Mouse (Mus musculus): ENCODE data around the gene Dppa2. TPM values are rescaled to one million over a fixed set of nuclear protein-coding genes. Genes with fewer than 3 reads are reported as not detected.
"Not testable (repeated sequence)": the region's sequence is repeated elsewhere in the genome, so short reads cannot be mapped to it uniquely, and the experiment has no call there.

Dppa2 gene
- not detected for total RNA-seq (2021)
- long read RNA-seq, experiment 1 = 0 reads
- long read RNA-seq, experiment 2 = 0 reads

DNA sequence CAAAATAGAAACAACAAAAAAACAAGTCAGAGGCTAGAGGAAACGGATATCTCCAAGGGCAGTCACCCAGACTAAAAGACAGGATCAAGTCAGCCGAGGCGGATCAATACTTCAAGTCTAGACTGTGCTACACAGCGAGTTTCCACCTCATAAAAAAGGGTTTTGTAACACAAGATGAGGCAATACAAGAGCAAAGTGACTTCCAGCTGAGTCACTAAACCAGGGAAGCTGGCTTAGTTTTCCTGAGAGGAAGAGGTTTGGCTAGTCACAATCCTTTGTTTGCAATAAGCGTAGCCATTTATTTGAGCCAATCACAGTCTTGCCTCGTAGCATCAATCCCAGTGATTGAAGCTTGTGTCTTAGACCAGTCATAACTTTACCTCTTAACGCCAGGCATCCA lies at the start of gene Dppa2:
Dppa2 (plus strand) TSS at position 400 of the 400 bp plus-strand sequence.
- intact Hi-C loops (cut with DNase I; ENCODE audit: low total_unique reads) = no loop called here
- no peak for DNase-seq

DNA sequence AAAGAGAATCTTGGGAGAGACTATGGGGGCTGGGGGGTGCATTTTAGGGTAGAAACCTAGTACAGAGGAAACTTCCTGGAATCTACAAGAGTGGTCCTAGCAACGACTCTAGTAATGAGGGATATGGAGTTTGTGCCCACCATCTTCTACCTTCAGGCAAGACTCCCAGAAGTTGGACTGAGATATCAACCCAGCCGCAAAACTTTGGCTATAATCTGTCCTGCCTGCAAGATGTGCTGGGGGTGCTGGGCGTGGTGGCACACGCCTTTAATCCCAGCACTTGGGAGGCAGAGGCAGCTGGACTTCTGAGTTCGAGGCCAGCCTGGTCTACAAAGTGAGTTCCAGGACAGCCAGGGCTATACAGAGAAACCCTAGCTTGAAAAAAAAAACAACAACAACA lies 49.1 kb upstream of the Dppa2 start:
- intact Hi-C loops (cut with DNase I; ENCODE audit: low total_unique reads) = no loop called here
- no peak for DNase-seq

DNA sequence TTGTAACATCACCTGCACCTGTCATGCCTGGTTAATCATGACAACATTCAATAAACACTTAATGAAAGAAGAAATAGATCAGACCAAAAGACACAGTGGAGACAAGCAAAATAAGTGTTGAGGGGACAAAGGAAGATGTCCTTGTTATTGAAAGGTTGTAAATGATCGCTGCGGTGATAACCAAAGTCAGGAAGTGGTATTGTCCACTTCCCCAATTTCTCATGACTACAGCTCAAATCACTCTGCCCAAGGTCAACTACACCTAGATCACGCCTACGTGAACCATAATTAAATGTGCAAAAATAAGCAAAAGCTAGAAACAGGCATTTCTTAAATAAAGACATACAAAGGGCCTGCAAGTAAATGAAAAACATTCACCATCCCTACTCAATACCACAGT lies 44.2 kb upstream of the Dppa2 start:
- DNase-seq = no peak
- intact Hi-C loops (cut with DNase I; ENCODE audit: low total_unique reads) = no loop called here

DNA sequence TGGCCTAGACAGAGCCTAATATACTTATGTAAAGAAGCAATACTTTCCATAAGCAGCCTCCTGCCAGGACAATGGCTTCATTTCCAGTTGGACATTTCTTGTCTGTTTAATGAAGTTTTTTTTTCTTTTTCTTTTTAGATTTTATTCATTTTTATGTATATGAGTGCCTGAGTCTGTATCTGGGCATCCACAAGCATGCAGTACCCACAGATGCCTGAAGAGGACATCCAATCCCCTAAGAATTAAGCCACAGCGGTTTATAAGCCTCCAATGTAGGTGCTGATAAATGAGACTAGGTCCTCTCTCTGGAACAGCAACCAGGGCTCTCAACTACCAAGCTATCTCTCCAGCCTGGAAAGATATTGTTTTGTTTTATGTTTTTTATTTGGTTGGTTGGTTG lies 40.8 kb upstream of the Dppa2 start:
- intact Hi-C loops (cut with DNase I; ENCODE audit: low total_unique reads) = no loop called here
- DNase-seq = no peak

DNA sequence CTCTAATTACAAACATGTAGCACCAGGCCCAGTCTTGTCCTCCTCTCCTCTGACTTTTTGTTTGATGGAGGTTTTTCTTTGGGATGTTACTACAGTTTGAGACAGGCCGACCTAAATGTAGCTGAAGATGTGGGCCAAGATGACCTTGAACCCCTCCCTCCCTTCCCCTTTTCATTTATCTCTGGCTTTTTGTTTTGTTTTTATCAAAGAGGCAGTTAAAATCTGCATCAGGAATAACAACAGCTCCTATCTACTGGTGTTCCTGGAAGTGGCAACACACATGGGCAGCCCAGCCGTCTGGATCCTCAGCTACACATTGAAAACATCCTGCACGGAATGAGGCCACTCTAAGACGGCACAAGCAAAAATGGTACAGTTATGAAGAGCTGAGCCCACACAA lies 37.9 kb upstream of the Dppa2 start:
- intact Hi-C loops (cut with DNase I; ENCODE audit: low total_unique reads) = no loop called here

DNA sequence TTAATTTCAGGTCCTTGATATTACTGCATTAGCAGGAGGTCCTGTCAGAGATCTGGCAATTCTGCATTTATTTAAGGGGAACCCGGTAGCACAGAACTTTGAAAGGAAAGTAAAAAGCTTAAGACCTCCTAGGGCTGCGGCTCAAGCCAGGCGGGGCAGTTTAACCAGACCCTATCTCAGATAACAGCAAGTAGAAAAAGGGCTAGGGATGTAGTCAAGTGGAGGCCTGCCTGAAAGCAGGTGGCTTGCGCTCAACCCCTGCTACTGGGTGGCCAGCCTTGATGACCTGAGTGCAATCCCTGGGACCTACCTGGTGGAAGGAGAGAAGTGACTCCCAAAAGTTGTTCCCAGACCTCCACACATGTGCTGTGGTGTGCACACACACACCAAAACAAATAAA lies 26.8 kb upstream of the Dppa2 start:
- intact Hi-C loops (cut with DNase I; ENCODE audit: low total_unique reads) = no loop called here
- no peak for DNase-seq

More for the DNA sequence above, 37.9 kb upstream of the Dppa2 start:
- DNase-seq = no peak

DNA sequence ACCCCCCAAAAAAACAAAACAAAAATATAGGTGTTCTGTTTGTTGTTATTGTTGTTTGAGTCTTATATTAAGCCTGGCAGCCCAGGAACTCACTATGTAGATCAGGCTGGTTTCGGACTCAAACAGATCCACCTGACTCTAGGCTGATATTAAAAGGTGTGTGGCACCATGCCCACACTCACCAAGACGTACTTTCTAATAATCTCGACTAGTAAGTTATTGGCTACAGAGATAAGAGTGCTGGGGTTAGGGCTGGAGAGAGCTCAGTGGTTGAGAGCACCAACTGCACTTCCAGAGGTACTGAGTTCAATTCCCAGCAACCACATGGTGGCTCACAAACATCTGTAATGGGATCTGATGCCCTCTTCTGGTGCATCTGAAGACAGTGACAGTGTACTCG lies 22.8 kb upstream of the Dppa2 start:
- no peak for DNase-seq
- intact Hi-C loops (cut with DNase I; ENCODE audit: low total_unique reads) = no loop called here

DNA sequence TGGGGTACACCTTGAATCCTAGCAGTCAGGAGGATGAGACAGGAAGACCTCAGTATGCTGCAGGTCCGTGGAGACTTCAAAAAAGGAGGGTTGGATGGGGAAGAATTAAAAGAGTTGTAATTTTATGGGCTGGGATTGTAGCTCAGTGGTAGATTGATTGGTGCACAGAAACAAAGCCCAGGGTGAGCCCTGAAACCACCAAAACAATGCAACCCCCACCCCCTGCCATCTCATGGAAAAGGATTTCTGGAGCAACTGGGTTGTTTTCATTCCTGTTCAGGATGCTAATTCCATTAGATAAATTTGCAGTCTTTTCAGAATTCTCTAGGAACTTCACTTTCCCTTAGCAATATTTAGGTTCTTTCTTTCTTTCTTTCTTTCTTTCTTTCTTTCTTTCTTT lies 20.9 kb upstream of the Dppa2 start:
- intact Hi-C loops (cut with DNase I; ENCODE audit: low total_unique reads) = no loop called here
- no peak for DNase-seq

DNA sequence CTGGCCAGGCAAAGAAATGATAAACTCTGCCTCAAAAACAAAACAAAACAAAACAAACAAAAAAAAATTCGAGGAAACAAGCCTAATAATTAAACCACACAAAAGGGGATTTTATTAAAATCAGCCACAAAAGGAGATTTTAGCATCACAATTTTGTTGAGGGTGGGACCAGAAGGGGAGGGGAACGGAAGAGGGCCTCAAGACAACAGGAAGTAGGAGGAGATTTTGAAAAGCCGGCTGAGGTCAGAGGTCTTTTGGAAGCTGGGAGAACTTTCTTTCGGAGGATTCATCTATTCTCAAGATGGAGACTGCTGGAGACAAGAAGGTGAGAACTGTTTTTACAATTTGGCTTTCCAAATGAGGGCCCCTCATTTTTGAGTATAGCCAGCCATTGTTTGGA lies 20.2 kb upstream of the Dppa2 start, which contains the start of gene Dppa4:
Dppa4 (plus strand) TSS at position 217 of the 400 bp plus-strand sequence.
- intact Hi-C loops (cut with DNase I; ENCODE audit: low total_unique reads) = no loop called here
- no peak for DNase-seq

DNA sequence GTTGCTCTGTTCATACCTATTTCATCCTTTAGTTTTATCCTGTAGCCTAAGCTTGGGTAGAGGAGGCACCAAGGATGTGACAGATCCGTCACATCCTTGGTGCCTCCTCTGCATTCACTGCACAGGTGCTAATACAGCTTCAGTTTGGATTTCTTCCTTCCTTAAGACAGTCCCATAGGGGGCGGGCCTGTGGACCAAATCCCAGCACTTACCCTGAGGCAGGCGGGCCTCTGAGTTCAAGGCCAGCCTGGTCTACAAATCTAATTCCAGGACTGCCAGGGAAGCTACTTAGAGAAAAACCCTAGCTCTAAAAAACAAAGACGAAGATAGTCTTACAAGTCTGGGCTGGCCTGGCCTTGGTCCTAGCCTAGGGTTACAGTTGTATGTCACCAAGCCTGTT lies 18.2 kb upstream of the Dppa2 start:
- intact Hi-C loops (cut with DNase I; ENCODE audit: low total_unique reads) = no loop called here
- no peak for DNase-seq

DNA sequence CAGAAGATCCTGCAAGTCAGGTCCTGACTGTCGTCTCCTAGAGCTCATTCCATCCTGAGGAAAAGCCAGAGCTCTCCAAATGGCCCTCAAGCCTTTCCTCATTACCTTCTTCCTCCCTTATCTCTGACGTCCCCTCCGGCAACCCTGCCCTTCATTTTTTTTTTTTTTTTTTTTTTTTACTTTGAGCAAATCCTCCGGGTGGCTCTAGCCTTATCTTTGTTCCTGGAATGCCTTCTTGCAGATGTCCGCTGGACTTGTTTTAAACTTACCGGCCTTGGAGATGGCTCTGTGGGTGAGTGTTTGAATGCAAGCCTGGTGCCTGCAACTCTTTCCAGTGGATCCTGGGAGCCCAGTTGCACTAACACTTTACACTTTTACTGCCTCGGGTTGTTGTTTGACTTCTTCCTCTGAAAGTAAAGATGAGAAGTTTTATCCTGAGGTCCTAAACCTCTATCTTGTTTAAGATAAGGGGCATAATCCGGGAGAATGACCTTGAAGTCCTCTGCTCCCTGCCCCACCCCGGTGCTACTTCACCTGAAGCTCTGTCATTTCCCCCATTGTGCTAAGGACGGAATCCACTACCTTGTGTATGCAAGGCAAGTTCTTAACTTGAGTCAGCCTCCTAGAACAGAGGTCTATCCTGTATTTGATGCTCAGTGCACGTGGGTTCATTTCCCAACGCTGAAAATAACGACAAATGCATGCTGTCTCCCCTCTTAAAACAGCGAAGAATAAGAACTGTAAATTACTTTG lies 6.1 kb upstream of the Dppa2 start:
- intact Hi-C loops (cut with DNase I; ENCODE audit: low total_unique reads) = no loop called here
- no peak for DNase-seq

DNA sequence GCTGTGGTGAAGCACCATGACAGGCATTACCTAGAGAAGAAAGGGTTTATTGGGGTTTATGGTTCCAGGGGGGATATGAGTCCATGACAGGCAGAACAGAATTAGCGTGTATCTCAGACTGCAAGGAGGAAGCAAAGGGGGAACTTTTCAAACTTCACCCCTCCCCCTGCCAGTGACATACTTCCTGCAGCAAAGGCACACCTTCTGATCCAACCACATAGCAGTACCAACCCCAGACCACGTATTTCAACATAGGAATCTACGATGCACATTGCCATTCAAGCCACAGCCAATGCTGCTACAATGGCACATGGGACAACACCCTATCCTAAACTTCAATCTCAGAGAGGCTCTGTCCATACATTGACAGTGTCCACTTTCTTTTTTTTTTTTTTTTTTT lies 3.8 kb upstream of the Dppa2 start:
- intact Hi-C loops (cut with DNase I; ENCODE audit: low total_unique reads) = no loop called here
- no peak for DNase-seq

DNA sequence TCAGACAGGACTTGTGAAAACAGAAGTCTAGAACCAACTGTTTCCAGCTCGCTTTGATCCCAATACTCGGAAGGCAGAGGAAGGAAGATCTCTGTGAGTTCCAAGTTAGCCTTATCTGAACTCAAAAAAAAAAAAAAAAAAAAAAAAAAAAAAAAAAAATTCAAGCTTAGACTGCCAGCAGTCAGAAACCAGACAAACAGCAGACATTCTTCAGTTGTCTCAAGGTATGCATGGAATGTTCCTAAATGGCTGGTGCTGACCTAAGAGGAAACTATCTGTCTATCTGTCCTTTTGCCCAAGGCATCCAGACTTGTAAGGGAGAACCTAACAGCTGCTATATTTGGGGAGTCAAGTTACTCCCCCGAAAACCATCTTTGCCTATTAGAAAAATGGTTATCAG lies 275 bp downstream of the Dppa2 start:
- DNase-seq = no peak
- intact Hi-C loops (cut with DNase I; ENCODE audit: low total_unique reads) = no loop called here

DNA sequence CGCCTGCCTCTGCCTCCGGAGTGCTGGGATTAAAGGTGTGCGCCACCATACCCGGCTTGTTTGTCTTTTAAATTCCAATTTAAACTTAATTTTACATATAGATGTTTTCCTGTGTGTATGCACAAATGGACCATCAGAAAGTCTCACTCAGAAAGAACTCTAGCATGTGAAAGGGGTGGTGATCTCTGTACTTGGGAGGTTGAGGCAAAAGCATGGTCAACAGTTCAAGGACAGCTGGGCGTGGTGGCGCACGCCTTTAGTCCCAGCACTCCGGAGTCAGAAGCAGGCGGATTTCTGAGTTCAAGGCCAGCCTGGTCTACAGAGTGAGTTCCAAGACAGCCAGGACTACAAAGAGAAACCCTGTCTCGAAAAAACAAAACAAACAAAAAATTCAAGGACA lies 5.2 kb downstream of the Dppa2 start:
- DNase-seq; intact Hi-C loops (cut with DNase I; ENCODE audit: low total_unique reads): not testable (repeated sequence)

DNA sequence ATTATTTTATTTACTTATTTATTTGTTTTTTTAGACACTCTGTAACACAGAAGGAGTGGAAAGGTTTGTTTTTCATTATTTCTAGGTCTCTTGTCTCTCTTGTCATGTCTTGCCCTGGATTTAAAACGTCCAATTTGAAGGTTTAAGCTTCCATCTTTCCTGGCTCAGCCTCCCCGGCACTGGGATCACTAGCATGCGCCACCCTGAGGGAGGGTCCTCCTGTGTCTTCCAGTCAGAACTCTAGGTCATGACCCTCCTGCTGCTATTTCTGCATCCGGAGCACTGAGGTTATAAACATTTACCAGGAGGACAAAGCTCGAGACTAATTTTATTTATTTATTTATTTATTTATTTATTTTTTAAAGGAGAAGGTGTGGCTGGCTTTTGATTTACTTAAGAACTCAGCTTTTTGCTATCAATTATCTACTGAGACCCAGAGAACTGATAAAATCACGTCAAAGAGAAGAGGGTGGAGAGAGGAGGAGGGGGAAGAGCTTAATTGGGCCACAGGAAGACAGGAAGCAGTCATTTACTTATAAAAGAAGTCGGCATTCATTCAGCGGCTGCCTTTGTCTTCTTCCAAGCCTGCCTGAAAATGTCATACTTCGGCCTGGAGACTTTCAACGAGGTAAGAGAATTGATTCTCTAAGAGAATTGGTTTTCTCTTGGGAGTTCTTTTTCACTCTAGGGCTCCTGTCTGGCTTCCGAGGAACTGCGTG lies 6.4 kb downstream of the Dppa2 start:
- intact Hi-C loops (cut with DNase I; ENCODE audit: low total_unique reads) = no loop called here
- no peak for DNase-seq

DNA sequence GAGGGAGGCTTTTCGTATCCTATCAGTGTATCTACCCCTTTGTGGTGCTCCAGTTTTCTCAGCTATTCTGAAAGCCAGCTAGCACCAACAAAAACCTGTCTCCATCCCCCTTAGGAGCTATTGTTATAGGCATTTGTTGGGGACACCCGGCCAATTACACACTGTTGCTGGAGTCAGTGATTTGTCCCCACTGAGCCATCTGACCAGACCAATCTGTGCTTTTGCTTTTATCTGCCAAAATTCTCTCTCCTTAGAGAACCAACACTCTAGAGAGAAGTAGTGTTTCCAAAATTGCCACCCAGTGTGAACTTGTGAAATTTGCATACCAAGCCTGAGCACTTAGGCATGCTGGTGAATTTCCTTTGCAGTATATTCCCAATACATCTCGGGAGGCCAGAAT lies 11.6 kb downstream of the Dppa2 start:
- DNase-seq = no peak
- intact Hi-C loops (cut with DNase I; ENCODE audit: low total_unique reads) = no loop called here

DNA sequence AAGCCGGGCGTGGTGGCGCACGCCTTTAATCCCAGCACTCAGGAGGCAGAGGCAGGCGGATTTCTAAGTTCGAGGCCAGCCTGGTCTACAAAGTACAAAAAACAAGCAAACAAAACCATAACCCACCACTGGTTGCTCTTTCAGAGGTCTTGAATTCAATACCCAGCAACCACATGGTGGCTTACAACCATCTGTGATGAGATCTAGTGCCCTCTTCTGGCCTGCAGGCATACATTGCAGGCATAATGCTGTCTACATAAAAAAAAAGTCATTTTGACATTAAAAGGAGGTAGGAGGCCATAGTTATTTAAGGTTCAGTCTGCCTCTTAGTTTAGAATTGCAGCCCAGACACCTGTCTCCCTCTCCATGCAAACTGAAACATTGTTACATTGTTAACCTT lies 17.1 kb downstream of the Dppa2 start:
- DNase-seq = no peak
- intact Hi-C loops (cut with DNase I; ENCODE audit: low total_unique reads) = no loop called here

DNA sequence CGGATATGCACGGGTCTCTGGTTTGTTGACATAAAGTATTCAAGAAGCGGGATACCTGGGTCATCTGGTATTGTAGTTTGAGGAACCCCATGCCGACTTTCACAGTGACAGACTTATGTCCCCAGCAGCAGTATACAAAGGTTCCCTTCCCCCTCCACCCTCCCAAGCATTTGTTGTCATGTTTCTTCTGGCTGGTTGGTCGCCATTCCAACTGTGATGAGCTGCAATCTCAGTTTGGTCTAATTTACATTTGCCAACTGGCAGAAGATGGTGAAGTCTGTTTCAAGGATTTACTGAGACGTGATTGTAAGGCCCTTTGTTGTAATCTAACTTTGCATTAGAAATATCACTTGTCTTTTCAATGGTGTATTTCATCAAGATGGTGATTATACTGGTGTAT lies 19.4 kb downstream of the Dppa2 start:
- no peak for DNase-seq
- intact Hi-C loops (cut with DNase I; ENCODE audit: low total_unique reads) = no loop called here

DNA sequence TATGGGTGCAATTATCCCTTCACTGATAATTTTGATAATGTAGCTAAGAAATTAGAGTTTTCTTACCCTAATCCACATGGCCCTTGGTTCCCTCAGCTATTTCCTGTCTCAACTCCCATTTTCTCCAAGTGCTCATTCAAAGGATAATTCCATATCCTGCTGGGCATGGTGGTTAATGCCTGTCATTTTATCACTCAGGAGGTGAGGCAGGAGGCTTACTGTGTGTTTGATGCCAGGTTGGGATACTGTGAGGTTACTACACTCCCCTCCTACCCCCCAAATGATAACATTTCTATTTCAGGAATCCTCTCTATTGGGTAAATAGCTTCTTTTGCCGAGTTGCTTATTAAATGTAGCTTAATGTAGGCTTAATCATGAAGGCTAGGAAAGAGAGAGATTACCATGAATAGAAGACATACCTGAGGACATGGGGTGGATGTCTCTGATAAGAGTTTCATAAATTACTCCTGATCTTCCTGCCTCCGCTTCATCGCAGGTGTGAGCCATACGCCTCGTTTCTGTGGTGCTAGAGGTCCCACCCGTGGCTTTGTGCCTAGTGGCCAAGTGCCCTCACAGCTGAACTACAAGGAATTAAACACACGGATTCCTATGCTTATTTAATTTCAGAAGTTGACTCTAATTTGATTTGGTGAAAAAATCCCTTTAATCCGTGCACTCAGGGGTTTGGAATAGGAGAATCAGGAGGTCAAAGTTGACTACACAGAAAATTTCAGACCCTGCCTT lies 20.1 kb downstream of the Dppa2 start:
- no peak for DNase-seq
- intact Hi-C loops (cut with DNase I; ENCODE audit: low total_unique reads) = no loop called here

DNA sequence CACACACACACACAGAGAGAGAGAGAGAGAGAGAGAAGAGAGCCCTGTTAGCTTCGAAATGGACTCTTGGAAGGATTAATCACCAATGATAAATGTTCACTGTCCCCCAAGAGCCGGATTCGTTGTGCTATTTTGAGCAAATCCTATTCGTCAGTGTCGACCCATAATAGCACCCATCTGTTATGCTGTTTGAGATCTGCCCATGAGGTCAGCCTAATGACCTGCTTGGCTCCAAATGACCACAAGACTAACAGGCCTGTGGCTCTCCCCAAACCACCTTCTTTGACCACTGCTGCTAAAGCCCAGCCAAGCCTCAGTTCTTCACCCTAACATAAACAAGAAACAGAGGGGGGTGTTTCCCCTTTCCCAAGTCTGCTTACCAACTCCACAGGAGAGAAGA lies 23.2 kb downstream of the Dppa2 start:
- intact Hi-C loops (cut with DNase I; ENCODE audit: low total_unique reads) = no loop called here

DNA sequence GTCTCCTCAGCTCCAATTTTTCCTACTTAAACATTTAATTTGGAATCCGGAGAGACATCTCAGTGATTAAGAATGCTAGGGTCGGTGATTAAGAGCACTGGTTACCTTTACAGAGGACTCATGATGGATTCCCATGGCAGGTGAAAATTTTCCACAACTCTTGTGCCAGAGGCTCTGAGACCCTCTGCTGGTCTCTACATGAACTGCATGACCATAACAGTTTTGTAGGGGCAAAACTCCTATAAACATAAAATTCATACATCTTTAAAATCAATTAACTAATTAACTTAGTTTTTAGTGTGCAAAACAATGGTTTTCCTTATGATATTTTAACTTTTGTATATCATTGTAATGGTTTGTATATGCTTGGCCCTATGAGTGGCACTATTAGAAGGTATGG lies 24.7 kb downstream of the Dppa2 start:
- intact Hi-C loops (cut with DNase I; ENCODE audit: low total_unique reads) = no loop called here
- no peak for DNase-seq

More for the DNA sequence above, 23.2 kb downstream of the Dppa2 start:
- no peak for DNase-seq
